Mouse (Mus musculus) NIH3T3 (cell line): Measurements from ENCODE around the gene Gm28308.

Experiments used
- DNase-seq: peaks from one replicate; pipeline ENCODE4 v3.0.0-alpha.2; 2012; ENCODE audit warnings: low read depth

The Gm28308 gene

DNA sequence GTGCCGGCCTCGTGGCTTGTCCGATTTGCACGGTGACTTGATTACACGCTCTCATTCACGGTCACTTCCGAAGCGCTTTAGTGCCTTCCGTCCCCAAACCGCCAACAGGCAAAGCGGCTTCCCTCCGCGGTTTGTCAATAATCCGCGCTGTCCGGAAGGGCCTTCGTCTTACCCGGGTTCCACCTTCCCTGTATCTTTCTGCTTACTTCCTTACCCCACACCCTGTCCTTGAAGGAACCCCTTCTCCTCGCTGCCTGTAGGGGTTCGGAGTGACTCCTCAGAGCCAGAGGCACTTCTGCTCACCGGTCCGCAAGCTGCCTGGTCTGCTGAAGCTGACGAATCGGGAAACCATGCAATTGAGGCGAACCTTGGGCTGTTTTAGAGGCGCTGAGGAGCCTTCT lies 33.3 kb upstream of the Gm28308 start:
- no peak for DNase-seq

DNA sequence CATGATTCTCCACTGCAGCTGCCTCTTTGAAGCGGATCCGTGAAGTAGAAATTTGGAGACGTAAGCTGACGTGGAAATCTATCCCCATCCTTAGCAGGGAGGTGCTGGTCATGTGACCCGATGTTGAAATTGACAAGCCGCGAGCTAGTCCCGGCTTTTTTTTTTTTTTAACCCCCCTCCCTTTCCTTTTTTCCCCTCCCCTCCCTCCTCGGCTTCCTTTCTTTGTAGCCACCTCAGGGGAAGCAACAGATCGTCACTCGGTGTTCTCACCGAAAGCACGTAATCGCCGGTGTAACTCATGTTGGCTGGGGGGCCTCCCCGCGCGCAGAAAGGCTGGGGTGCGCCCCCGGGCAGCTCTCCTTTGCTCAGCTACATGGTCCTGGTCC lies 32.6 kb upstream of the Gm28308 start, which contains the start of gene Hoxa11:
Hoxa11 (minus strand) TSS at position 54 of the 386 bp plus-strand sequence.
- no peak for DNase-seq

DNA sequence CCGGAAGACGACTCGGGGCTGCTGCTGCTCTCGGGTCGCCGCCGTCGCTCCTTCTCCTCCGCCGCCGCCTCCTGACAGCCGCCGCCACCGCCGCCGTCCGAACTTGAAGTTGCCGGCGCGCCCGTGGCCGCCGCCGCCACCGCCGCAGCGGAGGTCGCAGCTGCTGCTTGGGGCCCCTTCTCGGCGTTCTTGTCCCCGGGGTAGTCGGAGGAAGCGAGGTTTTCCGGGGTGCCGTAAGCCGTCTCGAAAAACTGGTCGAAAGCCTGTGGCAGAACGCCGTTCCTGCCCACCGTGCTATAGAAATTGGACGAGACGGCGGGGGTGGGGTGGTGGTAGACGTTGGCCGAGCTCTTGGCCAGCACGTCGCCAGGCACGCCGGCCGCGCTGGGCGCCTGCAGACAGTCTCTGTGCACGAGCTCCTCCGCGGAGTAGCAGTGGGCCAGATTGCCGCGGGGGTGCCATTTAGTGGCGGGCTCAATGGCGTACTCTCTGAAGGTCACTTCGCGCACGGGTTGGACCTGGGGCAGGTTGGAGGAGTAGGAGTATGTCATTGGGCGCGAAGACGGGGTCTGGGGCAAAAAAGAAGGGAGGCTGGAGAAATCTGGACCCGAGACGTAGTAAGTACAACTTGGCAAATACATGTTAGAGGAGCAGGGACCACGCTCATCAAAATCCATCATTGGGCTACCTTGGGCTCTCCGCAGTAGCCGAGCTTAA lies 32.1 kb upstream of the Gm28308 start:
- no peak for DNase-seq

DNA sequence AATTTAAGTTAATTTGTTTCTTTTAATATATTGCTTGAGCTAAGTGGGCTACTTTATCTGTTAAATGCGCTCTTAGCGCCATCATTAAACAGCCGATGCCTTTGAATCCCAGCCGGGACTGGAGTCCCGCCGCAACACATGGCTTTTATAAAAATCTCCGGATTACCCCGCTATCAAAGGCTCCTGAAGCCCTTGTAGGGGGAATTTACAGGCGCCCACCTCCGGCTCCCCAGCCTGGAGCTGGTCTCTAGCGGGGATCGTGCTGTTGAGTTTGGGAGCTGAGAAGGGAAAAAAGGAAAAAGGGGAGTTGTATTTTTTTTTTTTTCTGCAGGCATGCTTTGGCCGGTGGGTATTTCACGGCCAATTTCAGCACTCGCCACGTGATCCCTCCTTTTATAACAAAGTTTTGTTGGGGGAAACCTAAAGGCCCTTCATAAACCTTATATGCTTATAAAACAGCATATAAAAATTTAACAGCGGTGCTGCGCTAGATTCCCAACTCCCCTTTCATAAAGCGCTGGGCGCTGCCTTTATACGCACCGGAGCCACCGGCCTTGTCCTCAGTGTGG lies 31.4 kb upstream of the Gm28308 start:
- no peak for DNase-seq

DNA sequence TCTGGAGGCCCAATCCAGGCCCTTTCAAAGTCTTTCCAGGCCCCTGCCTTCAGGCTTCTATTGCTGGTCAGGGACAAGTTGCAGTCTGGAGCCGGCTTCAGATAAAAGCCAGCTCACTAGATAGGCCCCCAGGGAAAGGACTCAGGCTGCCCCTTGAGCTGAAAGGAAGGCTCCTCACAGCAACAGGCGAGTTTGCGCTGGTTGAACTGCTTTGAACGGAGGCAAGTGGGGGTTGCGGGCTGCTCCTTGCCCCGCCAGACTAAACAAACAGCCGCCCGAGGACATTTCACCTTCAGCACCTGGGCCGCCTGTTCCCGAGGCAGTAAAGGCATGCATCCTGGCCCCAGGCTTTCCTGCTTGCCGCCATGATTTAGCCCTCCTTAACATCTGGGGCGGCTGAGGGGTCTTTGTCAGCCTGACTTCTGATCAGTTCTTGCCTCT lies 30.6 kb upstream of the Gm28308 start:
- no peak for DNase-seq

DNA sequence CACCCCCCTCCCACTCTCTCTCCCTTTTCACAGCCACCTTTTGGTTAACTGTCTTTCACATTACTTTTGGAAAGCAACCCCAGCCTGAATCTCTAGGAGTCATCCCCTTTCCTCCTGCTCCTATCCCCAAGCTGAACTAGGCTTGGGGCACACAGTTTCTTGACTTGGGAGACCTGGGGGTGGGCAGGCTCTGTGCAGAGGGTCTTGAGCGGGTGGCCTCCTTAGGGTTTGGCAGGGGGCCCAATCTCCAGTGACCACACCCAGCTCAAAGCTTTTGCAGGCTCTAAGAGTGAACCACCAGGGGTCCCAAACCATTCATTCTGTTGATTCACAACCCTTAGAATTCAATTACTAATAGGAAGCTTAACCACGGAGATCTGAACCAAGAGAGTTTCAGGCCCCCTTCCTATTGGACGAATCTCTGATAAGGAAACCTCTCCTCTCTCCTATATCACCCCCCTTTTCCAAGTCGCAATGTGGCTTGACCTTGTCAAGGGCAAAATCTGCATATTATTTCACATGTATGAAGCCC lies 29.7 kb upstream of the Gm28308 start:
- no peak for DNase-seq

DNA sequence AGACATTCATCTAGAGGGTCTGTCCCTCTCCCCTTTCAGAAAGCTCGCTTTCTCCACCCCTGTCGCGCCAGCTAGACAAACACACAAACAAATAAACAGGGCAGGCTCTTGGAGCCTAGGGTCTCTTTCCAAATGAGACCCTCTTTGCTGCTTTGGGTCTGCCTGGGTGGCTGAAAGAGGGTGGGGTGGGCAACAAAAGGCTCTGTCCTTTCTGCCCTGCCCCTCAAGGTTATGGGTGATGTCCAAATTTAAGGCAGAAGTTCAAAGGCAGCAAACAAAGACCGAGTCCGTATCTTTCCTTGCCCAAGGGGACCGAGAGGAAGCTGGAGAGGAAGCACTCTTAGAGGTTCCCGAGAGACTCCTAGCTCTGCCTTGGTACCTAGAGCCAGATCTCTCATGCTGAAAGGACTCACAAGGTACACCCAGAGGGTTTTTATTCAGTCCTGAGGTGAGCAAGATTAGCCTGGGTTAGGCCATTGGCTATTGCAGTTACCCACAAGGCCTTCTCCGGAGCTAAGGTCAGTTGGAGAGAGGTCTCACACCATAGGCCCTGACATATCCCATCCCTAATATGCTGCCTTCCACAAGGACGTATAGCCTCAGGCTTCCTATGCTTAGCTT lies 28.0 kb upstream of the Gm28308 start:
- DNase-seq = no peak

DNA sequence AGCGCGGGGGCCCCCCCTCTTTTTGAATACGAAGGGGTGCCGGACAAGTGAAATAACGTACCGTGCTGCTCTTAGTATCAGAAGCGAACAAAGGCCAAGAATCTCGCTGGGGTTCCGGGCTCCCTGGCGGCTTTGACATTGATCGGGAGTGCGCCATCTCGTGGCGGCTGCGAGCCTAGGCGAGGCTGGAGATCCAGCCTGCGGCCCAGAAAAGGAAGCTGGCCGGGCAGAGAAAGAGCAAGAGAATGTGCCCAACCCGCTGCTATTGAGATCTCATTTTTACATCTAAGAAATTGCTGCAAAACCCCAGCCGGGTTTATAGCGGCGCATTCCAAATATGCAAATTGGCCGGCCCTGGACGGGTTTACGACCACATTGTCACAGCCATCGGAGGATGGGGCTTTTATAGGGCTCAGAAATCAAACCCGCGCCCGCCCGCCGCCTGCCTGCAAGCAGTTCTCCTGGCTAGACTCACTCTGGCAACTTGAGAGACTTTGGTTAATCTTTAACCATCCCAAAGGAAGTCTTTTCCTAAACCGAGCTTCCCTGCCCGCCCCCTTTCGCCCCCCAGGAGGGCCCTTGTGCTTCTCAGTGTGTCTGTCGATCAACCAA lies 27.4 kb upstream of the Gm28308 start, which contains the start of gene Hoxa10:
Hoxa10 (minus strand) TSS at position 466 of the 612 bp plus-strand sequence.
- DNase-seq = peak; percentile 78

DNA sequence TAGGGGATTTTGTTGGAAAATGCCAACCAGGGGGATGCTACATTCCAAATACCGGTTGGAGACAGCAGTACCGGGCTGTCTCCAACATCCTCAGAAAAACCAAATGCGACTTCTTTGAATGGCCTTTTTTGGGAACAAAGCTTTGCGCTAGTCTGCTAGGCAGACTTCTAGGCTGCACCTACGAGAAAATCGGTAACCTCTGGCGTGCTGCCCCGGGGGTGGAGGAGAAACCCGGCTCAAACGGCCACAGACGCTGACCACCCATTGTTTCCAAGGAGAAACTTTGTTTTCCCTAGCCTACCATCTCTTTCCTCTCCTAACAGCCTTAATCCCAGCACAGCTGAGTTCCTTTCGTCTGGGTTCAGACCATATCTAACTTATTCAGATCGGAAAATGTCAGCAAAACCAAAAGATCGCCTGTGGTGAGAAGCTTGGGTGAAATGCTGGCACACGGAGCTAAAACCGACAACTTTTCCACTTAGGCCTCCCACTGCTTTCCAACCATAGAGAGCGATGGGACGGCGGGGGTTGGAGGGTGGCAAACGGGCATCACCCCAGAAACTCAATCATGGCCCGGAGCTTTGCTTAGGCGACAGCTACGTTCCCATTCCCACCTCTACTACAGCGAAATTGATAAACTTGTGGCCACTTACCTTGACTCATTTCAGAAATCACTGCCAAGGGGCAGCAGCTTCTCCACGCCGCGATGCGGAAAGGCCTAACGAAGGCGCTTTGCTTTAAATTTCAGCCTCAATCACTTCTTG lies 26.7 kb upstream of the Gm28308 start:
- DNase-seq = no peak

DNA sequence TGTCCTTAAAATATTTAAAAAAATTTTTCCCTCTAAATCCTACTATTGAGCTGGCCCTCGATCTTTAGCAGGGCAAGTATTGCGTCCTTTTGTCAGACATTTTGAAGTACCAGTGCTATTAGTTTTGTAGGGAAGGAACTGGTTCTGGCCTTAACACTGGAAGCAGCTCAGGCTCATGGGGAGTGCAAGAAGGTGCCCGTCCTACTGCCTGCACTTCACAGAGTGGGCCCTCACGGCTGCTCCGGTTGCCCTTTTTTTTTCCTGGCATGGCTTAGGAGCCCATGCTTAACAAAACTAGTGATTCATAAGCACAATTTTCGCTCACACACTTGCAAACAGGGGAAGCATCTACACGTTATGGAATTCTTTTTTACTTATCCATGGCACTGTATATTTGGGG lies 25.8 kb upstream of the Gm28308 start:
- no peak for DNase-seq

DNA sequence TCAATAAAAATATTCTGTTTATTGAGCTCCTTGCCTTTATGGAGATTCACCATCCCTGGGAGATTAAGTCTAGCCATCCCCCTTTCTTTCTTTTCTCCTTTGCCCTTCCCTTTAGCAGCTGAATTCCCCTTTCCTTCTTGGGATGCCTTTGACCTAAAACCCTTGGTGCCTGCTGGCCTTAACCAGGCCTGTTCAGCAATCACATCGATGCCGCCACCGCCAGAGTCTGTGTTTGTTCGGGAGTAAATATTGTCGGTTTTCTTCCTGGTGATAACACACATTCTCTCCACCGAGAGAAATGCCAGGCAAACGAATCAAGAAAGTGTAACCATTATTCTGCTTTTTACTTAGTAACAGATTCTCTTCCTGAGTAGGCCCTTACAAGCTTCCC lies 25.0 kb upstream of the Gm28308 start:
- DNase-seq = no peak

DNA sequence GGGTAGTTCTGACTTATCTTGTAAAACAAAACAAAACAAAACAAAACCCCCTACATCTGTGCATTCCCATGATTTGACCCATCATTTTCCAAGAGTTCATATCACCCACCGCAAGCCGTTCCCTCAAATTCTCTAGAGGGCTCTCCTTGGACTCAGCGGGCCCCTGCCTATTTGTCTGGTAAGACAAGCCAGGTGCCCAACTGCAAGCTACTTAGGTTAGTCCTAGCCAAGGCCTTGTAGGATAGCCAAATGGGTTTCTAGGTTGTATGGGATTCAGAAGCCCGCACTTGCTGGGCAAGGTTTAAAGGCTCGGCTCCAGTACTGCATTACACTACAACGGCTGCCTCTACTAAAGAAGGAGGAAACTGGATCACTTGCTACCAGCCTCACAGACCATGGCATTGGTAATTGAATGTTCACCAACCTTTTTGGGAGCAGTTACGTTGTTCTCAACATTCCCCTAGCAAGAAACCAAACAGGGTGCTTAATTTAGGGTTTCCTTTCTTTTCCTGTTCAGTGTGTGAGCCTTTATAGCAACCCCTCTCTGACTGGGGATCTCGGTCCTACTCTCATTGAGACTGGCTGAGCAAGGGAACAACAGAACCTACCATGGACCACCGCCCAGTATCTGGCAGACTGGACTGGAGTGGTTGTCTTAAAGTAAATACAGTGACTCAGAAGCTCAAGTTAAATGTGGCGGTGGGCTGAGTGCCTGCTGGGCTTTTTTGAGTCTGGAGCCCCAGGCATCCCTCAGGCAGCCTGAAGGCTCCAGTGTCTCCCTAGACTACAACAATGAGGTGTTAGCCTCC lies 24.4 kb upstream of the Gm28308 start:
- DNase-seq = no peak

DNA sequence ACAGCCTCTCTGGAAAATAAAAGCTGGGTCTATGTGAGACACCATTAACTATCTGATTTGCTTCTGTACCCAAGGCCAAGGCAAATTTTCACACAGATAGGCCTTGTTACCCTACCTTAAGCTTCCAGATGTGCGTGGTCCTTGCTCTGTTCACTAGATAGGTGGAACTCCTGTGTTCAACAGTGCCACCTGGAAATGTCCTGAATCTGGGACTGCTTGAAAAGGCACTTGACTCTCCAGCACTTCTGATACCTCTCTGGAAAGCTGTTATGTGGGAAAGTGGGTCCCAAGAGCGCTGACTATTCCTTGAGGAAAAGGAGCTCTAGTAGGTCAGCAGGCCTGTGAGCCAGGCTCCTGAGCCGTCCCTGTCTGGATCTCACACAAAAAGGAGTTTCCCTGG lies 23.7 kb upstream of the Gm28308 start:
- no peak for DNase-seq

DNA sequence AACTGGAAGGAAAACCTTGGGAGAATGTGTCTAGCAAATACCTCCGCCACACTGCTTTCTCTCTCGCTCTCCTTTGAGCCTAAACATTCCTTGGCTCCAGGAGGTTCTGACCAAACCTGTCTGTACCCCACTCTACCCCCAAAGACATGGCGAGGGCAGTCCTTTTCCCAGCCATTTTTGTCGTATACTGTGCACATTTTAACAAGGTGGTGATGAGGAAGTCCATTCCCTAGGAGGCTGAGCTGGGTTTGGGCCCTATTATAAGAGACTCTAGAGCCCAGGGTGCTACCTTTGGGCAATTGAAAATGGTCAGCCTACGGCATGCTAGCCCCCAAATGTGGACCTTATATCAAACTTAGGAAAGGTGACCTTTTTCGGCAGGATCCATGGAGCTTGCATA lies 22.7 kb upstream of the Gm28308 start:
- DNase-seq = no peak

DNA sequence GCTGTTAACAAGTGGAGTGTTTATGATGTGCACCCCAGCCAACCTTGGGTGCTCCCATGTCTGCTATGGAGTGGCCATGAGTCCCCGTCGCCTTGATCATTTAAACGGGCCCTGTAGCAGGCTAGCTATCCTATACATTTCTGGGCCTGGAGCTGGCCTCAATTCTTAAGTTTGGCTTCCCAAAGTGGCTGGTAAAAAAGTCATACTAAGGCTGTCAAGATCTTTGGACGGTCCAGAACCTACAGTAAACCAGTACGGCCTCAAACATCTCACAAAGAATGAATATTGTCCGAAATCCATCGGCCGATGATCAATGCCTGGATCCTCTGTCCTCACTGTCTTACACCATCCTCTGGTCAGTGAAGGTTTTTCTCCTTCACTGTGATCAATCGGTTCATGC lies 22.1 kb upstream of the Gm28308 start:
- DNase-seq = no peak

DNA sequence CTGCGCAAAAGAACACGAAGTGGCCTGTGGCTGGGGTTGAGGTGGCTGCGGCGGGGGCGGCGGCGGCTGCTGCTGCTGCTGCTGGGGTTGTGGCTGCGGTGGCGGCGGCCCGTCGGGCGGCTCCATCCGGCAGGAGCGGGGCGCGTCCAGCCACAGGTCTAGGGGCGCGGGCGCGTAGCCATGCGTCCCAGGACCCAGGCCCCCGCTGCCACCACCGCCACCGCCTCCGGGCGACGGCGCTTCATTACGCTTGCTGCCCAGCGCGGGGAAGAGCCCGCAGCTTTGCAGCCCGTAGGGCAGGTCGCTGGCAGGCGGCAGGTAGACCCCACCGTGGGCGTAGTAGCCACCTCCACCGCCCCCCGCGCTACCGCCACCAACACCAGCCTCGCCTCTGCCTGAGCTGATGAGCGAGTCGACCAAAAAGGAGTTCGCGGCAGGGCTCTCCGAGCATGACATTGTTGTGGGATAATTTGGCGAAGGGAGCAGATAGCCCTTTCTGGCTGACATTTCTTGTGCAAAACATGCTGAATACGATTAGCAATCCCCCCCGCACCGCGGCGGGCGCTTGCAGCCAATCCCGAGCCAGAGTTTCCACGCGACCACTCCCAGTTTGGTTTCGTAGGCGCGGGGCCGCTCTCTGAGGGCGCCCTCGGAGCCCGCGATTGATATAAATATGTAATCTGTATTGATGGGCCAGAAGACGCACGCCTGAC lies 21.4 kb upstream of the Gm28308 start:
- no peak for DNase-seq

DNA sequence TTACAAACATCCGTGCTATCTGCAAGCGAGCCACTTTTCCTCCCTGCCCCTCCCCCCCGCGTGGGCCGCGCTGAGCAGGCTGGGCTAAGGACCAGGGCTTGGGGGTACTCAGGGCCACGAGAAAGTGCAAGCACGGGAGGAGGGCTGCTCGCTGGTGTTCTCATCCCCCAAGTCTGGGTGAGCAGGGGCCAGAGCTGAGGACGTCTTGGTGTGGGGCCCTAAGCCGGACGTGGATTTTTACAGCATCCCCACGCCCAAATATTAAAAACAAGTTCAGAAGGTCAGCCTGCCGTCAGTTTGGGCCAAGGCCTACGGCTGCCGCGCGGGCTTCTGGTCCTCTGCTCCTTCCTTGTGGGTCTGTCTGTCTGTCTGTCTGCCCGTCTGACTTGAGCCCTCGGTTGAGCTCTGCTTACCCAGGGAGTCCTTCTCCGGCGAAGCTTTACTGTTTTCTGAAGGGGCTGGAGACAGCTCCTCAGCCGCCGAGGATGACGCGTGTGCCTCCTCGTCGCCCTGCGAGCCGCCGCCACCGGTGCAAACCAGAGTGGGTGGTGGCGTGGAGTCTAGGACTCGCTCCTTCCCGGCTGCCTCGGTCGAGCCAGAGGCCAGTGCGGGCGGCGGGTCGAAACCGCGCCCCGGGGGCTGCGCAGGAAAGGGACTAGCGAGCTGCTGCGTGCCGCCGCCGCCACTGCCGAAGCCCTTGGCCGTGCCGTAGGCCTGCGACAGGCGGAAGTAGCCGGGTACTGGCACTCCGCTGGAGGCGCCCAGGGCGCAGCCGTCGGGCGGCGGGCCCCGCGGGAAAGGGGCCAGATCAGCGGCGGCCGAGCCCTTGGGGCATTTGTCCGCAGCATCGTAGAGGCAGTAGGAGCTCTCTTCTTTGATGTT lies 20.6 kb upstream of the Gm28308 start:
- DNase-seq = no peak

DNA sequence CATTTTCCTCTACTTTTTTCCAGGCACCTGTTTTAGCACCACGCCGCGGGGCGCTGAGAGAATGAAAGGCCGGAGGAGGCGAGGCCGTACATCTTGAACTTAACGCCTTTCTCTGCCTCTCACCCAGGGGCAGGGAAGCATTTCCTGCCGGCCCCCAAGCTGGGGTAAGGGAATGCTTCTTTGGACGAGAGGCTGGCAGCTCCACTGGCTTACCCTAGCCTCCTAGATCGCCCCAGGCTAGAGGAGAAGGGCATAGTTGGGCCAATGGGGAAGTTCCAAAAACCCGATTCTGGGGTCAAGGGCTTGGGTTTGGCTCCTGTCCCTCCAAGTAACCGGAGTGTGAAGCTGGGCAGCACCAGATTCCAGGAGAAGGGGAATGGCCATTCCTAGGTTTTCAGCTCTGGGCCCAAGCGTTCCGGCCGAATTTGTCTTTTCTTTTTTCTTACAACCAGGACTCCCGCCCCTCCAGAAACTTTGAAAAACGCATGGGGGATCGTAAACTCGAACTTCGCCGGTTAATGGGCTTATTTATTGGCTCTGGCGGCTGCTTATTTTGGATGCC lies 19.9 kb upstream of the Gm28308 start:
- DNase-seq = no peak

DNA sequence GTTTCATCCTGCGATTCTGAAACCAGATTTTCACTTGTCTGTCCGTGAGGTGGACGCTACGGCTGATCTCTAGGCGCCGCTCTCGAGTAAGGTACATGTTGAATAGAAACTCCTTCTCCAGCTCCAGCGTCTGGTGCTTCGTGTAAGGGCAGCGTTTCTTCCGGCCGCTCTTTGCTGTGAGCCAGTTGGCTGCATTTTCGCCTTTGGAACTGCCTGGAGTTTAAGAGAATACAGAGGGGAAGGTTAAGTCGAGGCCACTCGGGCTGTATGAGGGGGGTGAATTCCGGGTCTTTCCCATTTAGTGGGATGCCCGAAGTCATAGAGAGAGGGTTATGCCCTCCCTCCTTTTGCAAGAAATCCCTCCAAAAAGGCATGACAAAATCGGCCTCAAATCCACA lies 19.4 kb upstream of the Gm28308 start:
- no peak for DNase-seq
